Mouse (Mus musculus) megakaryocyte, embryonic 14.5 days (primary cell): Measurements from ENCODE around the gene Lca5l. TPM values are rescaled to one million over a fixed set of nuclear protein-coding genes. Genes with fewer than 3 reads are reported as not detected.
"Not testable (repeated sequence)": the region's sequence is repeated elsewhere in the genome, so short reads cannot be mapped to it uniquely, and the experiment has no call there.

Source experiments
- H3K27me3 ChIP-seq: replicated peaks from 2 replicates; pipeline ENCODE3; 2012; ENCODE audit warnings: inconsistent platforms
- H3K36me3 ChIP-seq: replicated peaks from 2 replicates; pipeline ENCODE3; 2012; ENCODE audit warnings: low read length, inconsistent platforms, mixed read lengths
- H3K4me1 ChIP-seq: 2 replicates; pipeline ENCODE4 v1.6.1; 2012; ENCODE audit warnings: inconsistent platforms
- H3K4me3 ChIP-seq: replicated peaks from 2 replicates; pipeline ENCODE3; 2012; ENCODE audit warnings: moderate library complexity, mild to moderate bottlenecking, inconsistent platforms
- H3K9me3 ChIP-seq: 2 replicates; pipeline ENCODE4 v1.6.1; 2012; ENCODE audit warnings: inconsistent platforms
- FLI1 ChIP-seq: IDR thresholded peaks from 2 replicates; pipeline ENCODE4 v1.6.1; 2012; ENCODE audit warnings: low read length, inconsistent platforms, mixed read lengths
- GATA1 ChIP-seq: IDR thresholded peaks from 3 replicates; pipeline ENCODE4 v1.6.1; 2012; ENCODE audit warnings: mixed read lengths, low read length, inconsistent platforms, borderline replicate concordance
- polyA plus RNA-seq: library from polyadenylated mRNA; stranded (reverse); fragments of >175 nt; gene quantifications from 2 replicates; pipeline ENCODE4 v1.2.3, GENCODE M21; 2012; ENCODE audit warnings: low replicate concordance; ENCODE audit not compliant: insufficient read depth

Lca5l gene
- polyA plus RNA-seq, 1 experiment, result not detected

DNA sequence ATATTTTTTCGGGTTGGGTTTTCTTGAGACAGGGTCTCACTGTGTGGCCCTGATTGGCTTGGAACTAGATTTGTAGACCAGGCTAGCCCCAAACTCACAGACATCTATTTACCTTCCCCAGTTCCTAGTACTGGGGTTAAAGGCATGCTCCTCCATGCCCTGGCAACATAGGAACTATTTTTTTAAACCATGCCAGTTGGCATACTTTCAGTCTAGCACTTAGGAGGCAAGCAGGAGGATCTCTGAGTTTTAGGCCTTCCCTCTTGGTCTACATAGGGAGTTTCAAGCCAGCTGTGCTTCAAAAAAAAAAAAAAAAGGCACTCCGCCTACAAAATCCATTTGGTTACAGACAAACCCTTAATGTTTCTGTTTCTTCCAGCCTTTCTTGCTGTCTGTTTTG lies 37.6 kb downstream of the Lca5l start:
- Histone ChIP-seq H3K4me1 (peaks cover 20% of the 10 kb centered on the region), H3K27me3 (peaks cover 8% of the 10 kb centered on the region), H3K4me3 (no peak overlapping the region), H3K36me3 (peaks cover 63% of the 10 kb centered on the region), H3K9me3 (peaks cover 6% of the 10 kb centered on the region)
- no peak for TF ChIP-seq FLI1
- no peak for TF ChIP-seq GATA1

GRCm38 (mm10) chr16:96151551-96151950 lies 40.5 kb downstream of the Lca5l start:
- Histone ChIP-seq H3K4me1 (peaks cover 26% of the 10 kb centered on the region), H3K4me3 (no peak overlapping the region), H3K9me3 (no peaks in the 10 kb centered on the region), H3K36me3 (peaks cover 38% of the 10 kb centered on the region), H3K27me3 (no peaks in the 10 kb centered on the region)
- TF ChIP-seq FLI1 (no peak), GATA1 (no peak)

DNA sequence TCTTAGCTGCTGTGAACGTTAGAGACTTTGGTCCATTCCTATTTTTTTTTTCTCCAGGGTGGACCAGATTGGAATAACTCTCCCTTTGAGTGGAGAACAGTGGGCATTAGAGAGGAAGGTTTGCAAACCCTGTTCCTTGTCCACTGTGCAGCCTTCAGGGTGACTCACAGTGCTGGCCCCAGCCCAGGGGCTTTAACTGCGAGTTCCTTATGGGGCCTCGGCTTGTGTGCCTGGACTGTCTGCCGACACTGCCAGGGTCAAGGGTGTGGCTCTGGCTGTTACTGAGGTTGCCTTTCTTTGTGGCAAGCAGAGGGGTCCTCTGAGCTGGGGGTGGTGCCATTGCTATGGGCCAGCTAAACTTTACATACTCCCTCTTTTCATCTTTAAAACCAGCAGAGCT lies 41.1 kb downstream of the Lca5l start:
- Histone ChIP-seq H3K27me3 (no peaks in the 10 kb centered on the region), H3K4me3 (no peak overlapping the region), H3K9me3 (no peaks in the 10 kb centered on the region), H3K36me3 (peaks cover 36% of the 10 kb centered on the region), H3K4me1 (peaks cover 32% of the 10 kb centered on the region)
- TF ChIP-seq FLI1, result no peak
- no peak for TF ChIP-seq GATA1

DNA sequence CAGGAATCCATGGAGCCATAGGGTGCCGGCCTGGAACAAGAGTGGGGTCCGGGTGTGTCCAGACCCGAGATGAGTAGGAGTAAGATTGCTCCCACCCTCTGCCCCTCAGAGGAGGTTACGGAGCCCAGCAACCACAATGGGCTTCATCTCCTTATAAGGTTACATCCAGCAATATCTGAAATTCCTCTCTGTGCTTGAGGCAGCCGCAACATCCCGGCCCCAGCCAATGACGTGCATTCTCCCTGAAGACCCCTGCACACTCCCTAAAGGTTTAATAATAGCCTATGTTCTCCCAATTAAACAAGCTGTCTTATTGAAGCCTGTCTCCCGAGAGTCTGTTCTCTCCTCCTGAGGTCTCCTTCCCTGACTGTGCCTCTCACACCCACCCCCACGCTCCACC lies 42.8 kb downstream of the Lca5l start:
- TF ChIP-seq FLI1, result no peak
- TF ChIP-seq GATA1, result no peak
- H3K4me3 ChIP-seq, result no peak overlapping the region
- H3K27me3 ChIP-seq, result no peaks in the 10 kb centered on the region
- H3K4me1 ChIP-seq, result peaks cover 39% of the 10 kb centered on the region
- H3K36me3 ChIP-seq, result peaks cover 21% of the 10 kb centered on the region
- no peaks in the 10 kb centered on the region for H3K9me3 ChIP-seq

GRCm38 (mm10) chr16:96148834-96149233 lies 43.2 kb downstream of the Lca5l start:
- Histone ChIP-seq H3K36me3 (peaks cover 16% of the 10 kb centered on the region), H3K4me3 (no peak overlapping the region), H3K4me1 (peaks cover 42% of the 10 kb centered on the region), H3K9me3 (no peaks in the 10 kb centered on the region), H3K27me3 (no peaks in the 10 kb centered on the region)
- TF ChIP-seq FLI1, result no peak
- TF ChIP-seq GATA1, result no peak

DNA sequence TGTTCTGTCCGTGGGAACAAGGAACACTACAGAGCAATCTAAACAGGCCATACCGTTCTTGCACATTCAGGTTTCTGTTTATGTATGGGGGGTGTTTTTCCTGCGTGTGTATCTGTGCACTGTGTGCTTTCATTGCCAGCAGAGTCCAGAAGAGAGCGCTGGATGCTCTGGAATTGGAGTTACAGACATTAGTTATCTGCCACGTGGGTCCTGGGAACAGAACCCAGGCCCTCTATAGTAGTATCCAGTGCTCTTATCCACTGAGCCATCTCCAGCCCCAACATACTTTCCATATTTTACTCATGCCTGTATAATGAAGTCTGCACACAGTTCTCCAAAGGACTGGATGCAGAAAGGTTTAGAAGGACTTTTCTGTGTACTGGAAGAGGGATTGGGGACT lies 46.3 kb downstream of the Lca5l start:
- TF ChIP-seq FLI1 (no peak), GATA1 (no peak)
- Histone ChIP-seq H3K9me3 (peaks cover 10% of the 10 kb centered on the region), H3K4me3 (peak overlapping the region; percentile 100), H3K4me1 (peaks cover 39% of the 10 kb centered on the region), H3K36me3 (no peaks in the 10 kb centered on the region), H3K27me3 (no peaks in the 10 kb centered on the region)

- Histone ChIP-seq H3K36me3 (no peaks in the 10 kb centered on the region), H3K4me1 (peaks cover 35% of the 10 kb centered on the region), H3K4me3 (peak within 1 kb of the TSS; percentile 100), H3K27me3 (no peaks in the 10 kb centered on the region), H3K9me3 (peaks cover 14% of the 10 kb centered on the region)
- TF ChIP-seq GATA1 (no peak), FLI1 (no peak)
Measured at GRCm38 (mm10) chr16:96145110-96145800, 46.8 kb downstream of the Lca5l start, which contains the start of gene Wrb. Gene Wrb (plus strand): TSS chr16:96145407.

GRCm38 (mm10) chr16:96144748-96145109 lies 47.3 kb downstream of the Lca5l start:
- H3K27me3 ChIP-seq, H3K36me3 ChIP-seq: not testable (repeated sequence)
- H3K9me3 ChIP-seq, result peaks cover 19% of the 10 kb centered on the region
- peak overlapping the region; percentile 100 for H3K4me3 ChIP-seq
- peaks cover 35% of the 10 kb centered on the region for H3K4me1 ChIP-seq

DNA sequence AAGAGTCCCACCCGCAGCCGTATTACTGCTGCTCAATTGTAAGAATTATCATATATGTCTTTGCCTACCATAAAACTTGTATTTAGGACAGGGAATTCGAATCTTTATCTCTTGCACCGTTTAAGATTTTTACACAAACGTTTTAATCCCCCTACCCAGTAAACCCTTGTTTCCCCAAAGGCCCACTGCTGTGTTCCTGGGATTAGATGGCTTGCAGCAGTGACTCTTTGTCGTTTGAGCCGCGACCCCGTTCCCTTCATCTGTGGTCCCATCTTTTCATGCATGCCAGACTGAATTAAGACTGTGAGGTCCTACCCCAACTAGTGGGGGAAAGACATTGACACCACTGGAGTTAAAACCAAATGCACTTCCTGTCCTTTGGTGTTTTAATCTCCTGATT lies 63.6 kb downstream of the Lca5l start:
- Histone ChIP-seq H3K9me3 (no peaks in the 10 kb centered on the region), H3K4me1 (peaks cover 34% of the 10 kb centered on the region), H3K4me3 (peak overlapping the region; percentile 94), H3K36me3 (peaks cover 23% of the 10 kb centered on the region), H3K27me3 (peaks cover 37% of the 10 kb centered on the region)
- TF ChIP-seq GATA1, result no peak

- H3K36me3 ChIP-seq, result peaks cover 29% of the 10 kb centered on the region
- H3K4me3 ChIP-seq, result peak within 1 kb of the TSS; percentile 94
- H3K4me1 ChIP-seq, result peaks cover 34% of the 10 kb centered on the region
- no peak for TF ChIP-seq FLI1
- TF ChIP-seq GATA1, result no peak
- H3K9me3 ChIP-seq, result no peaks in the 10 kb centered on the region
- H3K27me3 ChIP-seq, result peaks cover 37% of the 10 kb centered on the region
Measured at GRCm38 (mm10) chr16:96127657-96128344, 64.3 kb downstream of the Lca5l start, which contains the start of gene Hmgn1. Gene Hmgn1 (minus strand): TSS chr16:96127729.

DNA sequence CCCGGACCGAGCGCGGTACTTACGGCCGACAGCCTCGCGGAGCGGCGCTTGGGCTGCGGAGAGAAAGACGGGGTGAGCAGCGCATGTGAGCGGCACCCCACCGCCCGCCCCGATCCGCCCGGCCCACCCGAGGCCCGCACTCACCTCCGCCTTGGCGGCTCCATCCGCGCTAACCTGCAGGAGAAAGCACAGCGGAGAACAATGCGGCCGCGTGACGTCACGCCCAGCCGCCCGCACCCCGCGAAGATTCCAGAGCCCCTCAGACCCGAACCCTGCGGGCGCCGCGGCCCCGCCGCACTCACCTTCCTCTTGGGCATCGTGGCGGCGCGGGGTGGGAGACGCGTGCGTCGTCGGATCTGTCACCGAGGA lies 64.8 kb downstream of the Lca5l start:
- H3K9me3 ChIP-seq, result no peaks in the 10 kb centered on the region
- H3K4me1 ChIP-seq, result peaks cover 34% of the 10 kb centered on the region
- peak overlapping the region; percentile 94 for H3K4me3 ChIP-seq
- TF ChIP-seq FLI1 (no peak), GATA1 (no peak)
- peaks cover 34% of the 10 kb centered on the region for H3K36me3 ChIP-seq
- H3K27me3 ChIP-seq, result peaks cover 37% of the 10 kb centered on the region
